Mouse (Mus musculus) forebrain, embryonic 12.5 days (tissue): Measurements from ENCODE around the gene Tlcd2. TPM values are rescaled to one million over a fixed set of nuclear protein-coding genes. Genes with fewer than 3 reads are reported as not detected.
A peak's percentile ranks its signal among the peaks of the same experiment; 100 is the strongest.

Experiments
- ATAC-seq: fragments of 200-750 bp; cut with Nextera tagmentation; 2 replicates; pipeline ENCODE4 v1.8.0; 2017; ENCODE audit warnings: moderate TSS enrichment; ENCODE audit not compliant: low FRiP score
- H3K27ac ChIP-seq: fragments of 300-500 bp; sonication (generic); 2 replicates; pipeline ENCODE4 v1.5.1; 2016; ENCODE audit warnings: mild to moderate bottlenecking
- H3K27me3 ChIP-seq: fragments of 300-500 bp; sonication (generic); 2 replicates; pipeline ENCODE4 v1.6.1; 2016; ENCODE audit warnings: mild to moderate bottlenecking
- H3K36me3 ChIP-seq: fragments of 300-500 bp; sonication (generic); replicated peaks from 2 replicates; pipeline ENCODE4 v1.6.1; 2016; ENCODE audit warnings: mild to moderate bottlenecking
- H3K4me1 ChIP-seq: fragments of 300-500 bp; sonication (generic); 2 replicates; pipeline ENCODE4 v1.6.1; 2016
- H3K4me2 ChIP-seq: fragments of 300-500 bp; sonication (generic); 2 replicates; pipeline ENCODE4 v1.6.1; 2016; ENCODE audit warnings: mild to moderate bottlenecking, moderate library complexity
- H3K4me3 ChIP-seq: fragments of 300-500 bp; sonication (generic); replicated peaks from 2 replicates; pipeline ENCODE4 v1.5.1; 2016; ENCODE audit warnings: mild to moderate bottlenecking
- H3K9ac ChIP-seq: fragments of 300-500 bp; sonication (generic); 2 replicates; pipeline ENCODE4 v1.6.1; 2016; ENCODE audit warnings: mild to moderate bottlenecking
- H3K9me3 ChIP-seq: fragments of 300-500 bp; sonication (generic); 2 replicates; pipeline ENCODE4 v1.6.1; 2016
- WGBS: fragments of 180-500 bp; shearing (Covaris S2); methylation state at CpG from one replicate; pipeline ENCODE4 v1.1.7; 2016; 5-methylcytosine and 5-hydroxymethylcytosine counted together
- microRNA counts: library from miRNA; unstranded; fragments of <30 nt; microRNA quantifications from one replicate; lab custom pipeline; 2017
- microRNA-seq: library from miRNA; unstranded; fragments of <30 nt; microRNA quantifications from one replicate; pipeline ENCODE4, GENCODE M21; 2017
- polyA plus RNA-seq: library from polyadenylated mRNA; unstranded; fragments of >200 nt; fragmentation: Nextera tagmentation; extraction: Ambion mirVana; gene quantifications from 2 replicates; pipeline ENCODE4 v1.2.1, GENCODE M21; 2016

The Tlcd2 gene
- polyA plus RNA-seq, 1 experiment from 2014 or later, result 7.1 TPM

DNA sequence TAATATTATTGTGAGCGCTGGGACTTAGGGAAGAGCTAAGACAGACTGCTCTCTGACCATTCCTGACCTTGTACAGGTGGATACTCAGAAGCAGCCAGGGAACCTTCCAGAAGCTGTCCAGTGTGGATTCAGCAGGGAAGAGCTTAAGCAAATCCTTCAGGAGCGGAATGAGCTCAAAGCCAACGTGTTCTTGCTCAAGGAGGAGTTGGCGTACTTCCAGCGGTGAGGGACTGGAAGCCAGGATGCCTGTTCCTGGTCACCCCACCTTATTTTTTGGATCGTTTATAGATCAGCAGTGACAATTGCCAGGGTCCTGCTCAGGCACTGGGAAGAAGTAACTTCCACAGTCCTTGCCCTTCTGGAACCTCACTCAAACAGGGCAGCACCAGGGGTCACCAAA is 49.7 kb downstream of the Tlcd2 start:
- no peak overlapping the region for H3K9ac ChIP-seq
- no peaks in the 10 kb centered on the region for H3K27me3 ChIP-seq
- H3K36me3 ChIP-seq, result peaks cover 32% of the 10 kb centered on the region
- H3K4me1 ChIP-seq, result peaks cover 12% of the 10 kb centered on the region
- H3K4me2 ChIP-seq, result no peak overlapping the region
- ATAC-seq, result no peak
- no peak overlapping the region; the same call in 1 of the 2 replicates for H3K4me3 ChIP-seq
- H3K27ac ChIP-seq, result no peak overlapping the region
- H3K9me3 ChIP-seq, result no peaks in the 10 kb centered on the region
- 84% methylated on average over 6 of the region's 6 CpGs for WGBS

GRCm38 (mm10) chr11:75512301-75513018 is 50.9 kb downstream of the Tlcd2 start:
- Histone ChIP-seq H3K4me2 (no peak overlapping the region), H3K9ac (no peak overlapping the region), H3K4me1 (peaks cover 12% of the 10 kb centered on the region), H3K27ac (no peak overlapping the region), H3K9me3 (no peaks in the 10 kb centered on the region), H3K27me3 (no peaks in the 10 kb centered on the region), H3K36me3 (peaks cover 22% of the 10 kb centered on the region), H3K4me3 (no peak overlapping the region)
- no peak for ATAC-seq
- WGBS, result 86% methylated on average over 9 of the region's 9 CpGs

- WGBS, result 65% methylated on average over 8 of the region's 8 CpGs
- no peak for ATAC-seq
- no peak within 1 kb of the TSS for H3K4me3 ChIP-seq
- no peaks in the 10 kb centered on the region for H3K9me3 ChIP-seq
- no peaks in the 10 kb centered on the region for H3K27me3 ChIP-seq
- H3K36me3 ChIP-seq, result peaks cover 13% of the 10 kb centered on the region
- H3K9ac ChIP-seq, result no peak within 1 kb of the TSS
- H3K4me1 ChIP-seq, result peaks cover 12% of the 10 kb centered on the region
- no peak within 1 kb of the TSS for H3K27ac ChIP-seq
- H3K4me2 ChIP-seq, result no peak within 1 kb of the TSS
Measured at GRCm38 (mm10) chr11:75513336-75513735, 51.8 kb downstream of the Tlcd2 start, which contains the start of gene Scarf1. Gene Scarf1, plus strand, starts transcription at chr11:75513540.

DNA sequence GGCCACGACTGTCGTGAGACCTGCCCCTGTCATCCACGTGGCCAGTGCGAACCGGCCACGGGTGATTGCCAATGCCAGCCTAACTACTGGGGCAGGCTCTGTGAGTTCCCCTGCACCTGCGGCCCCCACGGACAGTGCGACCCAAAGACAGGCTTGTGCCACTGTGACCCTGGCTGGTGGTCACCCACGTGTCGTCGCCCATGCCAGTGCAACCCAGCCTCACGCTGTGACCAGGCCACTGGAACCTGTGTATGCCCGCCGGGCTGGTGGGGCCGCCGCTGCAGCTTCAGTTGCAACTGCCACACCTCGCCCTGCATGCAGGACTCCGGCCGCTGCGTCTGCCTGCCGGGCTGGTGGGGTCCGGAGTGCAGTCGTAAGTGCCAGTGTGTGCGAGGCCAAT is 53.7 kb downstream of the Tlcd2 start:
- WGBS, result 91% methylated on average over 25 of the region's 25 CpGs

GRCm38 (mm10) chr11:75519834-75520633 is 58.5 kb downstream of the Tlcd2 start:
- 80% methylated on average over 15 of the region's 15 CpGs for WGBS
- Histone ChIP-seq H3K36me3 (no peaks in the 10 kb centered on the region), H3K27ac (no peak overlapping the region), H3K9me3 (no peaks in the 10 kb centered on the region), H3K9ac (no peak overlapping the region), H3K4me1 (no peaks in the 10 kb centered on the region), H3K27me3 (no peaks in the 10 kb centered on the region), H3K4me2 (no peak overlapping the region), H3K4me3 (no peak overlapping the region)
- ATAC-seq, result no peak

More for the DNA sequence above, 53.7 kb downstream of the Tlcd2 start:
- H3K36me3 ChIP-seq, result no peaks in the 10 kb centered on the region
- H3K4me2 ChIP-seq, result no peak overlapping the region
- H3K4me1 ChIP-seq, result peaks cover 3% of the 10 kb centered on the region
- H3K27ac ChIP-seq, result no peak overlapping the region
- no peak for ATAC-seq
- no peak overlapping the region for H3K9ac ChIP-seq
- H3K27me3 ChIP-seq, result no peaks in the 10 kb centered on the region
- no peak overlapping the region for H3K4me3 ChIP-seq
- no peaks in the 10 kb centered on the region for H3K9me3 ChIP-seq

MicroRNA genes within 50 kb of the gene (microRNA counts, 519-probe panel; counts per million panel counts)
- microRNA mmu-miR-22 (lab: Ali Mortazavi, UCI), result 5,655 counts per million, percentile 77 among the panel's probes with 10 or more counts

Small RNAs within 50 kb of the gene (microRNA-seq; reads per million reads assigned to microRNA genes)
- 2,923 reads per million, percentile 85 among the genes with 10 or more reads in this experiment for gene Mir22

Other genes starting within 250 kb of the Tlcd2 start
- 140 and 160 TPM in 2 replicates for gene Rpa1, start 113.4 kb upstream of the Tlcd2 start, polyA plus RNA-seq
- gene Smyd4, start 113.3 kb upstream of the Tlcd2 start, polyA plus RNA-seq, result 20.0 and 21.0 TPM in 2 replicates
- gene Serpinf1, start 39.0 kb upstream of the Tlcd2 start, polyA plus RNA-seq, result 35.8 and 44.7 TPM in 2 replicates
- not detected in 2 replicates for gene Serpinf2, start 22.1 kb upstream of the Tlcd2 start, polyA plus RNA-seq
- gene Wdr81, start 7.0 kb upstream of the Tlcd2 start, polyA plus RNA-seq, result 7.2 and 8.7 TPM in 2 replicates
- gene Prpf8, start 25.1 kb downstream of the Tlcd2 start, polyA plus RNA-seq, result 87.9 and 92.6 TPM in 2 replicates
- gene Rilp, start 48.4 kb downstream of the Tlcd2 start, polyA plus RNA-seq, result 0.22 and 0.34 TPM in 2 replicates
- gene Scarf1, start 51.8 kb downstream of the Tlcd2 start, polyA plus RNA-seq, result 3.0 and 3.9 TPM in 2 replicates
- 11.4 TPM in 2 replicates for gene Slc43a2, start 70.0 kb downstream of the Tlcd2 start, polyA plus RNA-seq
- gene Pitpna, start 126.4 kb downstream of the Tlcd2 start, polyA plus RNA-seq, result 95.5 and 96.1 TPM in 2 replicates
- gene Inpp5k, start 169.3 kb downstream of the Tlcd2 start, polyA plus RNA-seq, result 21.5 and 25.4 TPM in 2 replicates
- gene Myo1c, start 188.8 kb downstream of the Tlcd2 start, polyA plus RNA-seq, result 12.1 and 13.9 TPM in 2 replicates
- 139 and 146 TPM in 2 replicates for gene Crk, start 217.5 kb downstream of the Tlcd2 start, polyA plus RNA-seq